Mouse (Mus musculus) MEL (cell line): ENCODE measurements at regions not wholly inside any gene's neighbourhood (a gene's known extent, or its start where the extent isn't known, plus 50 kb on each side); places are given as distances from the start of the nearest gene placed in this dataset.
A peak's percentile ranks its signal among the peaks of the same experiment; 100 is the strongest.

ENCODE experiments used
- DNase-seq: peaks from one replicate; pipeline ENCODE4 v3.0.0; 2011; ENCODE audit warnings: low read depth, low spot score
- H3K27ac ChIP-seq: 2 replicates; pipeline ENCODE4 v1.5.1; 2012; ENCODE audit warnings: low read depth, mild to moderate bottlenecking, control low read depth, low read length, moderate library complexity; ENCODE audit not compliant: control insufficient read depth
- H3K27me3 ChIP-seq, 2 experiments: fragments of 150-350 bp in 1 of 2; sonication (generic) in 1 of 2; 2 replicates each; pipeline ENCODE4 v1.6.1; 2012; ENCODE audit warnings: low read length in 2 of 2, mild to moderate bottlenecking in 2 of 2, improper control_type of control experiment in 1 of 2, moderate library complexity in 1 of 2; ENCODE audit not compliant: insufficient read depth in 2 of 2, control insufficient read depth in 1 of 2
- H3K36me3 ChIP-seq, 2 experiments: 2 replicates each; pipeline ENCODE4 v1.6.1; 2012 to 2014; ENCODE audit warnings: low read length in 2 of 2, improper control_type of control experiment in 1 of 2, inconsistent platforms in 1 of 2, mild to moderate bottlenecking in 1 of 2; ENCODE audit not compliant: insufficient read depth in 2 of 2, control insufficient read depth in 1 of 2
- H3K4me1 ChIP-seq, 2 experiments: fragments of 150-350 bp in 1 of 2; sonication (generic) in 1 of 2; 2 replicates each; pipeline ENCODE4 v1.6.1; 2012; ENCODE audit warnings: low read length in 2 of 2, improper control_type of control experiment in 1 of 2, mild to moderate bottlenecking in 1 of 2; ENCODE audit not compliant: insufficient read depth in 2 of 2, control insufficient read depth in 1 of 2
- H3K4me3 ChIP-seq, 2 experiments: fragments of 150-350 bp in 1 of 2; sonication (generic) in 1 of 2; 2 replicates each; pipeline ENCODE4 v1.5.1; 2012; ENCODE audit warnings: low read depth in 2 of 2, low read length in 2 of 2, mild to moderate bottlenecking in 2 of 2, moderate library complexity in 2 of 2, control low read depth in 1 of 2, improper control_type of control experiment in 1 of 2; ENCODE audit not compliant: control insufficient read depth in 1 of 2, insufficient read depth in 1 of 2
- H3K79me2 ChIP-seq: 2 replicates; pipeline ENCODE4 v1.6.1; 2012; ENCODE audit warnings: mild to moderate bottlenecking, low read length, moderate library complexity; ENCODE audit not compliant: control insufficient read depth, poor library complexity, insufficient read depth
- H3K9ac ChIP-seq: 2 replicates; pipeline ENCODE4 v1.6.1; 2012; ENCODE audit warnings: low read depth, mild to moderate bottlenecking, control low read depth, low read length, moderate library complexity; ENCODE audit not compliant: control insufficient read depth, poor library complexity, severe bottlenecking
- H3K9me3 ChIP-seq: fragments of 150-350 bp; sonication (generic); replicated peaks from 2 replicates; pipeline ENCODE4 v1.6.1; 2012; ENCODE audit warnings: mild to moderate bottlenecking, low read length, improper control_type of control experiment, moderate library complexity; ENCODE audit not compliant: insufficient read depth
- CHD2 ChIP-seq: IDR thresholded peaks from 2 replicates; pipeline ENCODE4 v1.6.1; 2011; ENCODE audit warnings: low read length, improper control_type of control experiment
- CTCF ChIP-seq, 3 experiments: IDR thresholded peaks in 2 of 3; conservative IDR thresholded peaks in 1 of 3; 2 replicates each; pipeline ENCODE4 v1.5.1; 2011 to 2012; ENCODE audit warnings: low read length in 3 of 3, low read depth in 2 of 3, mild to moderate bottlenecking in 2 of 3, improper control_type of control experiment in 1 of 3, inconsistent platforms in 1 of 3, mixed read lengths in 1 of 3, moderate library complexity in 1 of 3; ENCODE audit not compliant: control insufficient read depth in 1 of 3, insufficient read depth in 1 of 3, poor library complexity in 1 of 3, severe bottlenecking in 1 of 3
- E2F4 ChIP-seq: IDR thresholded peaks from 2 replicates; pipeline ENCODE4 v1.6.1; 2011; ENCODE audit warnings: low read depth, low read length, improper control_type of control experiment, borderline replicate concordance
- KAT2A ChIP-seq: conservative IDR thresholded peaks from 2 replicates; pipeline ENCODE4 v1.6.1; 2012; ENCODE audit warnings: low read depth, low read length, improper control_type of control experiment, inconsistent platforms
- MAFK ChIP-seq: IDR thresholded peaks from 2 replicates; pipeline ENCODE4 v1.6.1; 2011; ENCODE audit warnings: low read depth, mild to moderate bottlenecking, low read length, improper control_type of control experiment, borderline replicate concordance
- MYB ChIP-seq: IDR thresholded peaks from 2 replicates; pipeline ENCODE4 v1.6.1; 2011; ENCODE audit warnings: mild to moderate bottlenecking, low read depth, low read length, improper control_type of control experiment
- POLR2AphosphoS5 ChIP-seq: IDR thresholded peaks from 2 replicates; pipeline ENCODE4 v1.6.1; 2012; ENCODE audit warnings: low read depth, borderline replicate concordance, mild to moderate bottlenecking, inconsistent platforms, low read length, moderate library complexity, mixed read lengths
- RAD21 ChIP-seq: IDR thresholded peaks from 2 replicates; pipeline ENCODE4 v1.6.1; 2011; ENCODE audit warnings: mild to moderate bottlenecking, low read depth, low read length, improper control_type of control experiment
- RCOR1 ChIP-seq: IDR thresholded peaks from 2 replicates; pipeline ENCODE4 v1.6.1; 2012; ENCODE audit warnings: low read depth, mild to moderate bottlenecking, inconsistent platforms, low read length, improper control_type of control experiment
- SMC3 ChIP-seq: IDR thresholded peaks from 2 replicates; pipeline ENCODE4 v1.6.1; 2011; ENCODE audit warnings: low read depth, low read length, improper control_type of control experiment
- TBP ChIP-seq: IDR thresholded peaks from 2 replicates; pipeline ENCODE4 v1.8.0; 2011; ENCODE audit warnings: low read depth, low read length, improper control_type of control experiment
- ZC3H11A ChIP-seq: IDR thresholded peaks from 2 replicates; pipeline ENCODE4 v1.6.1; 2012; ENCODE audit warnings: low read depth, mild to moderate bottlenecking, inconsistent platforms, low read length, improper control_type of control experiment
- ZKSCAN1 ChIP-seq: IDR thresholded peaks from 2 replicates; pipeline ENCODE4 v1.6.1; 2012; ENCODE audit warnings: low read depth, mild to moderate bottlenecking, inconsistent platforms, low read length, improper control_type of control experiment, moderate library complexity

DNA sequence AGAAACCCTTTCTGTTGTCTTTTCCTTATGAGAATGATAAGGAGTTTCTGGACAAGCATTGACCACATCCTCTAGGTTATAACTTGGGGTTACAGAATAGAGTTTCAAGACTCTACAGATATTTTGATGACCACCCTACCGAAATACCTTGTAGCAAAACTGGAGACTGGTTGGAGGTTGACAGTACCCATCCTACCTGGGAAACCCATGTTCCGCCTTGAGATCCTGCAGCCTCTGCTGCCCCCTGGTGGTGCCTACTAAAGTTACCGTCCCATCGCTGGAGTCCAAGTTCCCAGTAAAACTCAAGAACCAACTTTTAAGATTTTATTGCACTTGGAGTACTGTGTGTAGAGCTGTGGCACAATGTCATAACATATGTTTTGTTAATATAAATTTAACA, 472.1 kb downstream of the Kctd12 start:
- no peaks in the 10 kb centered on the region for H3K79me2 ChIP-seq
- no peak overlapping the region for H3K27ac ChIP-seq
- H3K9me3 ChIP-seq = no peaks in the 10 kb centered on the region
- peak; percentile 51 for DNase-seq
- H3K27me3 ChIP-seq = no peaks in the 10 kb centered on the region
- no peaks in the 10 kb centered on the region for H3K36me3 ChIP-seq
- TF ChIP-seq CTCF (IDR thresholded peaks at IDR 0.05 in 2 of 3, conservative IDR thresholded peaks at IDR 0.05 in 1 of 3; ENCODE audit: control insufficient read depth in 1 of 3, insufficient read depth in 1 of 3, low read depth in 2 of 3, low read length in 3 of 3, poor library complexity in 1 of 3, severe bottlenecking in 1 of 3) (peak; percentile 60 to 86 (median 79)), SMC3 (peak; percentile 80), ZC3H11A (peak; percentile 73), ZKSCAN1 (no peak), E2F4 (no peak), CHD2 (no peak), RAD21 (peak; percentile 79)
- H3K4me3 ChIP-seq = no peak overlapping the region
- no peak overlapping the region for H3K9ac ChIP-seq
- no peaks in the 10 kb centered on the region for H3K4me1 ChIP-seq

DNA sequence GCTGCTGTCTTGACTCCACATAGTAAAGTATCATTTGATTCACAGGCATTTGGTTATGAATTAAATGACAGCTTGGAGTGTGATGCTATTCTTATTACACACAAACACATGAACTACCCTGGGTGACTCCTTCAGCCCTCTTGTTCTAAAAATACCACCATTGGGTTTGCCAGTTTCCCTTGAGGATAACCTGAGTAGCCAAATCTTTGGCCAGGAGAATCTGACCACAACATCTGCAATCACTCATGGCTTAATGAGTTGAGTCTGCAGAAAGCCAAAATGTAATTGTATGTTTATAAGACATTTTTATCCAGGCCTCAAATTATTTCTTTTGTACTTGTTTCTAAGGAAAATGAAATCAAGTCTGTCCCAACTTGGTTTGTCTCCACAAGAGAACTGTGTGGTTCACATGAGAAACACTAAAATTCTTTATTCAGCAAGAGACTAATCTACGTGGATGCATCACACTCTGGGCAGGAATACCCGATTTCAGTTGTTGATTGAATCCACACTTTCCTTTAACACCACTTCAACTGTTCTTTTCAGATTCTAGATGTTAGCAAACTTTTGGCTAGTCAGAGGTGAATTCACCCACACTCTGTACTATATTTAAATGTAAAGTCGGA, 476.6 kb downstream of the Kctd12 start:
- Histone ChIP-seq H3K36me3 (no peaks in the 10 kb centered on the region), H3K79me2 (no peaks in the 10 kb centered on the region), H3K27me3 (no peaks in the 10 kb centered on the region), H3K4me1 (no peaks in the 10 kb centered on the region), H3K9me3 (no peaks in the 10 kb centered on the region), H3K9ac (no peak overlapping the region), H3K27ac (no peak overlapping the region), H3K4me3 (no peak overlapping the region)
- TF ChIP-seq KAT2A = no peak
- no peak for TF ChIP-seq MAFK
- TF ChIP-seq POLR2AphosphoS5 = no peak
- no peak for TF ChIP-seq ZC3H11A
- DNase-seq = no peak

DNA sequence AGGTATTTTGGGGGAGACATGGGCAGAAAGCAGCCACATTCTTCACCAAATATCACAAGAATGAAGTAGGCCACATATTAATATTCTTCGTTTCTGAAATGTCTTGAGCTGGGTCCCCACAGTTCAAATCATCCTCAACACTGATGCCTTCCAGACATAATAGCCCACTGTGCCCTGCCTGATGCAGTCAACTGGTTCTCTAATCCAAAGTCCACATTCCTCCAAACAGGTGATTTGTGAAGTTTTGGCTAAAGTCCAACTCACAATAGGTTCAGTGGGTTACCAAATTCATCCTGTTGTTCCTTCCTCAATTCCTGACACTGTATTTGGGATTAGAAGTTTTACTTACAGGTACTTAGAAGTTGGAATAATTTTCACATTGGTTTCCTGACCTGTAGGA, 485.3 kb downstream of the Kctd12 start:
- TF ChIP-seq TBP (no peak), RCOR1 (no peak), MYB (no peak)
- H3K4me3 ChIP-seq = no peak overlapping the region
- no peak for DNase-seq
- H3K27me3 ChIP-seq = no peaks in the 10 kb centered on the region
- no peaks in the 10 kb centered on the region for H3K79me2 ChIP-seq
- no peaks in the 10 kb centered on the region for H3K36me3 ChIP-seq
- no peak overlapping the region for H3K9ac ChIP-seq
- H3K27ac ChIP-seq = no peak overlapping the region
- no peaks in the 10 kb centered on the region for H3K9me3 ChIP-seq
- H3K4me1 ChIP-seq = no peaks in the 10 kb centered on the region
